Mouse (Mus musculus) liver, adult 2 months (tissue): ENCODE data around the gene Clhc1.
A peak's percentile ranks its signal among the peaks of the same experiment; 100 is the strongest.

Experiments
- CTCF ChIP-seq: fragments of 200-500 bp; IDR thresholded peaks from 2 replicates; pipeline ENCODE4 v1.5.1; 2011; ENCODE audit warnings: low read depth, low read length, control low read depth
- POLR2A ChIP-seq: fragments of 200-500 bp; IDR thresholded peaks from 2 replicates; pipeline ENCODE4 v1.6.1; 2011; ENCODE audit warnings: low read length, control low read depth; ENCODE audit not compliant: insufficient read depth; ENCODE audit errors: extremely low read depth

DNA sequence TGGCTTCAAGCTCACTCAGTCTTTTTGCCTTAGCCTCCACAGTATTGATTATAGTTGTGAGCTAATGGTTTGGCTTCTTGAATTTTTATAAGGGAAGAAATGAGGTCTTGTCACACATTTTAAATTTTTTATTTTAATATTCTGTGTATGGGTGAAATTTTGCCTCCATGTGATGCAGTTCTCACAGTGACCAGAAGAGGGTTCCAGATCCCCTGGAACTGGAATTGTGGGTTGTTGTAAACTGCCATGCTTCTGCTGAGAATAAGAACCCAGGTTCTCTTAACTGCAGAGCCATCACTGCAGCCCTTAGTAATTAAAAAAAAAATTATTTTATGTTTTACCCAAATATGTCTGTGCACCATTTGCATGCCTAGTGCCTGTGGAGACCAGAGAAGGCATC is 31.9 kb downstream of the Clhc1 start:
- TF ChIP-seq POLR2A (no peak), CTCF (peak; percentile 28)
